11 mouse cellular contexts compared by ENCODE assay signal in the genomic region with DNA sequence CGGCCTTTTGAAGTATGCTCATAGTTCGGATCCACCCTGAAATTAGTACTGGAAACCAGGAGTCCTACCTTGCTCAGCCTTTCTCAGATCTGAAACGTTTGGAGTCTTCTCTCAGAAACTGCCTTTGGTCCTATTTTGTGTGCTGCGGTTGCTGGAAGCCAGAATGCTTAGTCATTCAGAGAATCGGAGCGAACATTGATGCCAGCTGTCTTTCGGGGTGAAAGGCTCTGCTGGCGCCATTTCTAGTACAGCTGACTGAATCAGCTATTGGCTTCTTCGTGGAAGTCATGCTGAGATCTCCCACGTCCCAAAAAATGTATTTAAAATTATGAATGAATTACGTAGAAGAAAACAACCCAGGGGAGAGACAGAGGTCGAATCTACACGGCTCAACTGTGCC.
DNase-seq lines count a peak whose midpoint lies in the region; ATAC-seq and TF ChIP-seq lines count a peak whose summit lies in the region.
"Had no signal": no experiment of that assay in that cellular context is flagged by ENCODE, and none has a peak within 500 bp of the region (broad histone marks: within the 10 kb centered on the region; RNA-seq: fewer than 3 reads in every experiment).

No protein-coding gene starts in this region.

- H3K27ac ChIP-seq in embryonic facial prominence, embryonic 15.5 days (replicated peaks): peak overlapping the region; percentile 34; the same call in 1 of the 2 replicates
- H3K27ac ChIP-seq in embryonic facial prominence, embryonic 10.5 days (replicated peaks): no peak overlapping the region
- no peak overlapping the region for H3K27ac ChIP-seq in limb, embryonic 14.5 days (replicated peaks; ENCODE audit: low read depth, low read length)
- no peak overlapping the region for H3K27ac ChIP-seq in limb, embryonic 10.5 days
- H3K27ac ChIP-seq in kidney, embryonic 14.5 days (ENCODE audit: low read depth, low read length): no peak overlapping the region
- no peak overlapping the region for H3K27ac ChIP-seq in thymus, adult 2 months (ENCODE audit: control insufficient read depth, insufficient read depth, low read length)
- H3K27ac ChIP-seq: midbrain, embryonic 13.5 days; neural tube, embryonic 15.5 days had no signal

- peaks cover 18% of the 10 kb centered on the region; the same call in 1 of the 2 replicates for H3K36me3 ChIP-seq in embryonic facial prominence, embryonic 15.5 days
- peaks cover 65% of the 10 kb centered on the region for H3K36me3 ChIP-seq in embryonic facial prominence, embryonic 10.5 days (replicated peaks)
- H3K36me3 ChIP-seq in limb, embryonic 14.5 days (ENCODE audit: control insufficient read depth, insufficient read depth, low read length): peaks cover 10% of the 10 kb centered on the region; the same call in 1 of the 2 replicates
- peaks cover 57% of the 10 kb centered on the region for H3K36me3 ChIP-seq in limb, embryonic 10.5 days
- peaks cover 62% of the 10 kb centered on the region for H3K36me3 ChIP-seq in kidney, embryonic 14.5 days (ENCODE audit: control insufficient read depth, insufficient read depth, low read length)
- no peaks in the 10 kb centered on the region for H3K36me3 ChIP-seq in thymus, adult 2 months (ENCODE audit: control insufficient read depth, insufficient read depth, low read length)
- H3K36me3 ChIP-seq: midbrain, embryonic 13.5 days; neural tube, embryonic 15.5 days had no signal

- DNase-seq in embryonic facial prominence, embryonic 10.5 days (ENCODE audit: low spot score): no peak
- DNase-seq in limb, embryonic 14.5 days (ENCODE audit: low spot score): peak; percentile 21
- DNase-seq in limb, embryonic 10.5 days (ENCODE audit: low spot score): no peak
- peak; percentile 97 for DNase-seq in adipocyte (ENCODE audit: low spot score)
- DNase-seq in layer of hippocampus, adult 8-10 months (ENCODE audit: low spot score in 2 of 2): peak; percentile 59 to 61
- DNase-seq in thymus, adult 2 months: no peak

- H3K4me1 ChIP-seq in embryonic facial prominence, embryonic 15.5 days: peaks cover 23% of the 10 kb centered on the region
- peaks cover 13% of the 10 kb centered on the region for H3K4me1 ChIP-seq in embryonic facial prominence, embryonic 10.5 days
- no peaks in the 10 kb centered on the region for H3K4me1 ChIP-seq in limb, embryonic 14.5 days (ENCODE audit: control insufficient read depth, insufficient read depth, low read length)
- 0 out of 2 replicates have a peak, but pooled peaks cover 7% of the 10 kb centered on the region for H3K4me1 ChIP-seq in limb, embryonic 10.5 days
- no peaks in the 10 kb centered on the region for H3K4me1 ChIP-seq in kidney, embryonic 14.5 days (ENCODE audit: control insufficient read depth, insufficient read depth, low read length)
- no peaks in the 10 kb centered on the region for H3K4me1 ChIP-seq in thymus, adult 2 months (replicated peaks; ENCODE audit: control insufficient read depth, insufficient read depth, low read length)

- no peak for TF ChIP-seq CTCF in thymus, adult 2 months (IDR thresholded peaks at IDR 0.05; ENCODE audit: borderline replicate concordance, control insufficient read depth, extremely low read depth, insufficient read depth, low read length, poor library complexity)

- H3K4me3 ChIP-seq in embryonic facial prominence, embryonic 15.5 days (replicated peaks): no peak overlapping the region
- no peak overlapping the region for H3K4me3 ChIP-seq in embryonic facial prominence, embryonic 10.5 days
- H3K4me3 ChIP-seq in limb, embryonic 14.5 days (replicated peaks; ENCODE audit: low read length): no peak overlapping the region
- no peak overlapping the region for H3K4me3 ChIP-seq in limb, embryonic 10.5 days
- no peak overlapping the region for H3K4me3 ChIP-seq in kidney, embryonic 14.5 days (ENCODE audit: low read length)
- no peak overlapping the region for H3K4me3 ChIP-seq in thymus, adult 2 months (ENCODE audit: control insufficient read depth, insufficient read depth, low read length)
- H3K4me3 ChIP-seq: midbrain, embryonic 13.5 days; neural tube, embryonic 15.5 days had no signal

- H3K9ac ChIP-seq in embryonic facial prominence, embryonic 15.5 days: no peak overlapping the region
- no peak overlapping the region for H3K9ac ChIP-seq in limb, embryonic 14.5 days (ENCODE audit: low read depth, low read length, severe bottlenecking)
- H3K9ac ChIP-seq in kidney, embryonic 14.5 days (ENCODE audit: low read depth, low read length): no peak overlapping the region
- H3K9ac ChIP-seq: midbrain, embryonic 13.5 days; neural tube, embryonic 15.5 days had no signal

- H3K27me3 ChIP-seq in embryonic facial prominence, embryonic 15.5 days: no peaks in the 10 kb centered on the region
- H3K27me3 ChIP-seq in embryonic facial prominence, embryonic 10.5 days (replicated peaks; ENCODE audit: low read depth, poor library complexity, severe bottlenecking): no peaks in the 10 kb centered on the region
- H3K27me3 ChIP-seq in limb, embryonic 14.5 days (ENCODE audit: control insufficient read depth, insufficient read depth, low read length): no peaks in the 10 kb centered on the region
- no peaks in the 10 kb centered on the region for H3K27me3 ChIP-seq in limb, embryonic 10.5 days (ENCODE audit: low read depth, poor library complexity, severe bottlenecking)
- no peaks in the 10 kb centered on the region for H3K27me3 ChIP-seq in kidney, embryonic 14.5 days (ENCODE audit: control insufficient read depth, insufficient read depth, low read length)
- no peaks in the 10 kb centered on the region for H3K27me3 ChIP-seq in thymus, adult 2 months (ENCODE audit: control insufficient read depth, insufficient read depth, low read length)
- H3K27me3 ChIP-seq: midbrain, embryonic 13.5 days; neural tube, embryonic 15.5 days had no signal

- H3K4me2 ChIP-seq in embryonic facial prominence, embryonic 15.5 days (replicated peaks): no peak overlapping the region
- no peak overlapping the region for H3K4me2 ChIP-seq in limb, embryonic 14.5 days (replicated peaks; ENCODE audit: low read depth, low read length, severe bottlenecking)
- no peak overlapping the region for H3K4me2 ChIP-seq in kidney, embryonic 14.5 days (replicated peaks; ENCODE audit: low read depth, low read length)
- H3K4me2 ChIP-seq: midbrain, embryonic 13.5 days; neural tube, embryonic 15.5 days had no signal

- ATAC-seq in embryonic facial prominence, embryonic 15.5 days (ENCODE audit: insufficient number of reproducible peaks, low FRiP score, low TSS enrichment, low read depth): no peak
- ATAC-seq in limb, embryonic 14.5 days (ENCODE audit: low FRiP score, low read depth): no peak
- no peak for ATAC-seq in kidney, embryonic 14.5 days (ENCODE audit: low FRiP score, low TSS enrichment)
- ATAC-seq: intestine, postnatal 0 days; midbrain, embryonic 13.5 days had no signal

- 58% methylated on average over 13 of the region's 13 CpGs for WGBS in embryonic facial prominence, embryonic 15.5 days
- WGBS in embryonic facial prominence, embryonic 10.5 days: 86% methylated on average over 13 of the region's 13 CpGs
- 82% methylated on average over 13 of the region's 13 CpGs for whole genome bisulfite sequencing in limb, embryonic 14.5 days
- WGBS in limb, embryonic 10.5 days: 87% methylated on average over 13 of the region's 13 CpGs
- 82% methylated on average over 13 of the region's 13 CpGs for WGBS in kidney, embryonic 14.5 days
- 72% methylated on average over 13 of the region's 13 CpGs for WGBS in thymus, adult 2 months

- no peak for TF ChIP-seq POLR2A in limb, embryonic 14.5 days (IDR thresholded peaks at IDR 0.05; ENCODE audit: borderline replicate concordance, extremely low read depth, insufficient read depth, insufficient read length)
- TF ChIP-seq POLR2A in thymus, adult 2 months (IDR thresholded peaks at IDR 0.05; ENCODE audit: control insufficient read depth, extremely low read depth, insufficient read depth, low read length, poor library complexity): no peak

- no peaks in the 10 kb centered on the region for H3K9me3 ChIP-seq in embryonic facial prominence, embryonic 15.5 days (replicated peaks)
- H3K9me3 ChIP-seq in embryonic facial prominence, embryonic 10.5 days: no peaks in the 10 kb centered on the region
- no peaks in the 10 kb centered on the region for H3K9me3 ChIP-seq in limb, embryonic 14.5 days (ENCODE audit: control insufficient read depth, low read length)
- no peaks in the 10 kb centered on the region for H3K9me3 ChIP-seq in limb, embryonic 10.5 days (replicated peaks)
- H3K9me3 ChIP-seq in kidney, embryonic 14.5 days (ENCODE audit: control insufficient read depth, low read length): no peaks in the 10 kb centered on the region
- H3K9me3 ChIP-seq: midbrain, embryonic 13.5 days; neural tube, embryonic 15.5 days had no signal

Comparison
In these comparisons a context has a peak if more than half of its experiments do, and no peak if none do; other contexts are left out.
1. DNase-seq: peak in limb, embryonic 14.5 days (single experiment), adipocyte (single experiment) and layer of hippocampus, adult 8-10 months (2 of 2); none in embryonic facial prominence, embryonic 10.5 days (single experiment), limb, embryonic 10.5 days (single experiment) and thymus, adult 2 months (single experiment).